Mouse (Mus musculus): Measurements from ENCODE around the gene Rcc1.
"Not testable (repeated sequence)": the region's sequence is repeated elsewhere in the genome, so short reads cannot be mapped to it uniquely, and the experiment has no call there.

Gene Rcc1

DNA sequence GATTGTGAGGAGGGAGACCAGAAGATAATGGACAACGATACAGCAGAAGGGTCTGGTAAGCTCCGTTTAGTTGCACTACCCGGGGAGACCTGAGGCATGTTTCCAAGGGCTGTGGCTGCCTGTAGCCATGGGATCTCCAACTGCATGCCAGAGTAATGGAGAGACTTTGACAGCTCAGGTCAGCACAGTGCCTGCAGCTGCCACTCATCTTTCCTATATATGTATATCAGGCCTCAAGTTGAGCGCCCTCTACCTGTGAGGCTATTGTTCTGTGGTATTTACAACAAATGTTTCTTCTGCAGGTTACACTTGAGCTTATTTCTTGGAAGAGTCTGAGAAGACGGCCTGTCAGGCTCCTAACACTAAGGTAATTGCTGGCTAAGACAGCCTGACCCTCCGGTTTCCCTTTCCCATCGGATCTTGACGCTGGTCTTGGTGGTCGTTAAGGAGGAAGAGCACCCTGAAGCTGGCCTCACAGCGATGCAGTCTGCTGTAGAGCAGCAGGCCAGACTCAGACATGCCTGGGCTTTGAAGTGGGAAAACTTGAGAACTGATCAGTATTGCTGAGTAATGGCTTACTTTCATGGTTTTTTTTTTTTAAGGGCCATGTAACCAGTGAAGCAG lies 43.4 kb downstream of the Rcc1 start:
- DNase-seq: peak; percentile 75

DNA sequence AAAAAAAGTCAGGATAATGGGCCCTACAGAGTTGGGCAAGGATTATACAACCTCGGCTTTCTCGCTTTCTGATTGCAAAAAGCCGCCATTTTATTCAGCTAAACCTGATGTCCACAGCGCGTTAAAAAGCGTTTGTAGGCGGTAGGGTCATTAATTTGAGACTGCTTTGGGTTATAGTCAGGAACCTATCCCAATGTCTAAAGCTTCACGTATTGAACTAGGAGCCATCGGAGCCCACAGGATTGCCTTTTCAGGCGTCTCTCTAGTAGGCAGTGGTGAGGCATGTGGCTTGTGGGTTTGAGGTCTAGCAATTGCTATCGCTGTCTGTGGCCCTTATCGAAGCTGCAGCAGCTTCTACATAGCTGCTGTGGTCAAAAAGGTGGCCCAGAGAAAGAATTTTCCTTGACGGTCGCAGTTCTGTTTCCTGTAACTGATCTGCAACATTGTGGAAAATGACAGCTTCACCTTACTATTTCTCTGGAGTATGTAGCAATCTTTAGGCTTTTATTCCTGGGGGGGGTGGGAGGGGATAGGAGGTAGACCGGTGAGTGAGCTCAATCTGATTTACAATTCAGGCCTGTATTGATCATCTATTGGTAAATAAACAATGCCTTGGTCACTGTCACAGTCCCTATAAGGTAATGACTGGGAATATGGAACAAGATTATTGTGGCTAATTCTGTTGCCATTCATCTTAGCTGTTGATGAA lies 44.1 kb downstream of the Rcc1 start:
- peak; percentile 19 for DNase-seq

DNA sequence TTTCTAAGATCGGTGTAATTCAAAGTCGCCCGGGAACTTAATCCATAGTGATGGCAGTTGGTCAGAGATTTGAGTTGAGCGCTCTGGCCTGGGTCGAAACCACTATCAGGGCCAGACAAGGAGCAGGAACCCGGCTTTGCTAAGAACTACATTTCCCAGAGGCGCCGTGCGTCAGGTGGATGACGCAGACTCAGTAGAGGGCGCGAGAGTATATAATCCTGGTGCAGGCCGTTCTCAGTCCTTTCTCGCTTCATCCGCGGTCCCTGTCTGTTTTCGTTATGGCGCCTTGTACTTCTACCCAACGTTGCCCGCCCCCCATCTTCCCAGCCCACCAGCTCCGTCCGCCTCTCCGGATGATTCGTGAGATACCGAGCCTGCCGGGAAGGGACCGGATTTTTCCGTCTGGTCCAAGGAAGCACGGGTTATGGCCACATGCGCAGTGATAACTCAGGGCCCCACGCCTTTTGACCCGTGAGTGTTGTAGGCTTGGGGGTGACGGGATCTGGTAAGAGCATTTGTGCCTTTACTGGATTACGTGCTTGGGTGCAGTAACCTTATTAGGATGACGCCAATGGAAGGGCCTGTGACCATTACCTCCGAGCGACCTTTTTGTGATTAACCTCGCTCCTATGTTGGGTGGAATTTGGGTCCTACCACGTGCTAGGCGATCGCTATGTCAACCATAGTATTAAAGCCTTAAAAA lies 44.8 kb downstream of the Rcc1 start:
- peak; percentile 90 for DNase-seq

DNA sequence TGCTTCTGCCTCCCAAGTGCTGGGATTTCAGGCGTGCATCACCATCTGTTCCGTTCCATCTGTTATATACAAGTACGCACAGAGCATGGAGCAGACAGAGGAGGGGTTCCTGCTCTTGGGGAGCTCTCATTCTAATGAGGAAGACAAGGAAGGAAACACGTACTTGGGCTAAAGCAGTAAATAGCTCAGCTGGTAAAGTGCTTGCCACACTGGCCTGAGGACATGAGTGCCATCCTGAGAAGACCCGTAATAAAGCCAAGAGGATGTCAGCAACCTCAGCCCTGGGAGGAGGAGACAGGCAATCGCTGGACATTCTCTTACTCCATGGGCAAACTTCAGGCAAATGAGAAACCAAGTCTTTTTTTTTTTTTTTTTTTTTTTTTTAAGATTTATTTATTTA lies 47.4 kb downstream of the Rcc1 start:
- DNase-seq: no peak

DNA sequence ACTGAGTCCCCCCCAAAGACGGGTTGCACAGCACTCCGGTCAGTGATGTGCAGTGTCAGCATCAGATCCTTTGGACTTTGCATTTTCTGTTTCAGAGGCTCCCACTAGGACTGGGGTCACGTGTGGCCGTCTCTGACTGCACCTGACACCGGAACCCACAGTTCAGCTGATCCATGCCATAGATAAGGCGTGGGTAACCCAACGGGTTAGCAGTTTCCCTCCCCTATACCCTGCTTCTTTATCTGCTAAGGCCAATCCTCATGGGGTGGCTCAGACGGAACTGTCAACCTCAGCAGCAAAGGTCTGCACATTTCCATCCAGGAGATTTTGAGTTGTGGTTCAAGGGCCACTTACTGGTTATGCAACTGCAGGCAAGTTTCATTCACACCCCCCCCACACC lies 48.1 kb downstream of the Rcc1 start:
- DNase-seq: no peak

DNA sequence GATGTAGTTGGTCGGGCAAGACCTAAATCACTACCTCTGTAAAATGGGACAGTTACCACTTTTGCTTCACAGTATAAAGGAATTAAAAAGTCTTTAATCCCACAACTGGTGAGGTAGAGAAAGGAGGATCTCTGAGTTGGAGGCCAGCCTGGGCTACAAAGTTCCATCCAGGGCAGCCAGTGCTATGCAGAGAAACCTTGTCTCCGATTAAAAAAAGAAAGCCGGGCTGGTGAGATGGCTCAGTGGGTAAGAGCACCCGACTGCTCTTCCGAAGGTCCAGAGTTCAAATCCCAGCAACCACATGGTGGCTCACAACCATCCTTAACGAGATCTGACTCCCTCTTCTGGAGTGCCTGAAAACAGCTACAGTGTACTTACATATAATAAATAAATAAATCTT lies 49.9 kb downstream of the Rcc1 start:
- not testable (repeated sequence) for DNase-seq

DNA sequence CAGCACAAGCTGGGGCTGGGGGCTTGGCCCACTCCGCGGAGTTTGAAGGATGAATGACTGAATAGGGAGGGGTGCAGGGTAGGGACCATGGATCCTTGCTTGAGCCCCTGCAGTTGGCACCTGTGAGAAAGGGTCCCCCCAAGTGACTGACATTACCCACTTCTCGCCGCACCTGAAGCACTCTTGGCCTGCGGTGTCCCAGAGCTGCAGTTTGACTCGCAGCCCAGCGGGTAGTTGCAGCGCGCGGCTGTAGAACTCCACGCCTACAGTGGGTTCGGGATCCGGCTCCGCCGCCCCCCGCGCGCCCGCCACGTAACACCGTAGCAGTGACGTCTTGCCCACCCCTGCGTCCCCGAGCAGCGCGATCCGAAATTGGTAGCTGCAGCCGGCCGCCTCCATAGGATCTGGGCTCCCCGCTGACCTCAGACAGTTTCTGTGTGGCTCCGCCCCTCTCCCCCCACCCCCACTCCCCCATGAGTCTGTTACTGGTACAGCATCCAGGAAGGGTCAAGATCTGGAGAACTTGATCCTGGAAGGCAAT lies 50.4 kb downstream of the Rcc1 start, which contains the start of gene Rab42:
Gene Rab42, minus strand, starts transcription at position 447 of the 541 bp plus-strand sequence.
- DNase-seq: peak; percentile 56

DNA sequence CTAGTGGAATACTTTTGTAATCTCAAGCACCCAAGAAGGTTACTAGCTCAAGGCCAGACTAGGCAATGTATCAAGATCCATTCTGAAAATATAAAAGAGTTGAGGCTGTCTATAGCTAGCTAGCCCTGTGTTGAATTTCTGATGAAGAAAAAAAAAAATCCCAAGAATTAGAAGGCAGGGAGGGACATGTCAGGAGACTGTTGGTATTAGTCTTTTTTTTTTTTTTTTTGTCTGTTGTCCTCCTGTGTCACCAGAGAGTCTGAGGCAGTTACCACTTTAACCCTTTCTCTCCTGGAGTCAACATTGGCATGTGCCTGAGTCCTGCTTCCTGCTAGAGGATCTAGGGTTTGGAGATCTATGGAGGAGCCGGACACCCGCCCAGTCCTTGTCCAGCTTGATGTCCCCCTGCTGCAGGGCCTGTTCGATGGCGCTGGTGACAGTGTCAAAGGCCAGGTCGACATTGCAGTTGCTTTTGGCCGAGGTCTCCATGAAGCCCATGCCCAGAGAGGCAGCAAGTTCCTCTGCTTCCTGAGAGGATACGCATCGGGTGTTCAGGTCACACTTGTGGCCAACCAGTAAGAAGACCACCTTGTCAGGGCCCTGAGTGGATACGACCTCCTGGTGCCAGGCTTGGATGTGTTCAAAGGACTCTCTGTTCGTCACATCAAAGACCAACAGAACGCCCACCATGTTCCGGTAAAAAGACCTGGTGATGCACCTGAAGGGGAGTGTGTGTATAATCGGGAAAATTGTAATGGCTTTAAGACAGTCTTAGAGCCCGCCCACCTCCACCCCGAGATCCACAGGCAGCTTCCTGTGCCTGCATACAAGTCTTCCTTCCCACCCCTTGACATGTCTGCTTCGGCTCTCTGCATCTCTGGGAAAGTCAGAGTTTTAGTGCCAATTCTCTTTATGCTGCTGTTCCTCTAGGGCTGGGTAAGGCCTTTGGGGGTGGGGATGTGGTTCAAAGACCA lies 51.2 kb downstream of the Rcc1 start:
- DNase-seq: no peak

DNA sequence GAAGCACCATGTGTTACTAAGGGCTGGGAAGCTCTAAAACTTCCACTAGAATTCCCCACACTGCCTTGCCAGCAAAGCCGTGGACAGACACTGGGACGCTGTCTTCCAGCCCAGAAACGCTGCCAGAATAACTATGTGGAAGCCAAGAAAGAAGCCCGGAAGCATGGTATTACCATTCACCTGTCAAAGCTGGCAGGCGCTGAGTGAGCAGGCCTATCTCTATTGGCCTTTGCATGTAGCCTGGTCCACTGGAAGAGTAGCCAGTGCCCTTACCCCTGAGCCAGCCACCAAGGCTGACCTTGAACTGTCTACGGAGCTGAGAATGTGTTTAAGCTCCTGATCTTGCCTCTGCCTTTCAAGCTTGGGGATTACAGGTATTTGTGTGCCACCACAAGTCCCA lies 51.9 kb downstream of the Rcc1 start:
- DNase-seq: no peak

DNA sequence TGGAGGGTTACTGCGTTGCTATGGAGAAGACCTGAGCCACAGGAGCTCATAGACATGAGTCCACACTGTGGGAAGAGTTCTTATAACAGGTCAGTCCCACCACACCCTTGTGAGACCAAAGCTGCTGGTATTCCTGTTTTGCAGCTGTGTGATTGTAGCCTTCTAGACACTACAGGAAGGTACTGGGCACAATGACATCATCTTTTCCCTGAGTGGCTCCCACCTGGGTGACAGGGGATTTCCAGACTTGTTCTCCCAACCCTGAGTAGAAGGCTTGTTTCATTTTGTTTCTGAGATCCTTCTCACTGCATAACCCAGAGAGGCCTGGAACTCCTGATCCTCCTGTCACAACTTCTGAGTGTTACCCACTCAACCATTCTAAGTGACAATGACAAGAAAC lies 53.6 kb downstream of the Rcc1 start:
- DNase-seq: no peak

DNA sequence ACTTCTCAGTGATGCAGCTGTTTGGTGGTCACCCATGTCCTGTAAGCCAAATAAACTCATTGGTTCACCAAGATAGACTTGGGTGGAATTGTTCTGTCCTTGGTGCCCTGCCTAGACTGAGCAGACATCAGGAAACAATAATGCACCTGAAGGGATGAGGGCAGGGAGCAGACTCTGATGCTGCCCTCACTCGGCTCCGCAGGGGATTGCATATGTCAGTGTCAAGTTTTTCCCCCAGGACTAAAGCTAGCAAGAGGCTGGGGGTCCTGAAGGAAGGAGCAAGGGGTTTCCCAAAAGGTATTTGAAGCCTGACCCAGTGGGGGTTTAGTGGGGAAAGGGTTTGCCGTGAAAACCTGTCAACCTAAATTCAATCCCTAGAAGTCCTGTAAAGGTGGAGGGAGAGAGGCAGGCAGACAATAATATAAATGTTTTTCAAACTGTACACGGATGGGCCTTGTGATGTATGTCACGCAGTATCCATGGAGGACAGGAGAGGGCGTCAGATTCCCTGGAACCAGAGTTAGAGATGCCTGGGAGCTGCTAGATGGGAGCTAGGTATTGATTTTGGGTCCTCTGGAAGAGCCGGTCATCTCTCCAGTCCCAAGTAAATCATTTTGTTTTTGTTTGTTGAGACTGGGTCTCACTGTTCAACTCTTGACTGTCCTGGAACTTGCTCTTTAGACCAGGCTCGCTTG lies 57.6 kb downstream of the Rcc1 start:
- no peak for DNase-seq

DNA sequence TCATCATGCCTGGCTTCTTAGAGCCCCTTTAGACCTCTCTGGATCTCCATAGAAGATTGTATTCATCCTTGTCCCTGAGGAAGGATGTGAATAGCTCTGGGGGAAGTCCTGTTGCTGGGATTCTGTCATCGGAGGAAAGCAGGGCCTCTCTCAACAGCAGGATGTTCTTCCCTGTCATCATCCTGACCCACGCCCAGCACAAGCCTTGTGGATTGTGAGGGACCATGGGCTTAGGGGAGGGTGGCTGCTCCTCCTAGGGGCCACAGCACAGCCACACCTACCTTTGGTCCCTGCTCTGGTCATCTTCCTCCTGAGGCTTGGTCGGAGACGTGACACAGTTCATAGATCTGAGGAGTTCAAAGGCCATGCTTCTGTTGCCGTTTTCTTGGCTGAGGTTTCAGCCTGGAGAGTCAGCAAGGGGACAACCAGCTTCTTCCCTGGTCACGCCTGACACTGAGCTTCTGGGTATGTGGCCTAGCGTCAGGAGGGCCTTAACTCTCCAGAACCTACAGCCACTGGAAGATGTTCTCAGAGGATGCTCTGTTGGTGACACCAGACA lies 59.6 kb downstream of the Rcc1 start:
- no peak for DNase-seq

DNA sequence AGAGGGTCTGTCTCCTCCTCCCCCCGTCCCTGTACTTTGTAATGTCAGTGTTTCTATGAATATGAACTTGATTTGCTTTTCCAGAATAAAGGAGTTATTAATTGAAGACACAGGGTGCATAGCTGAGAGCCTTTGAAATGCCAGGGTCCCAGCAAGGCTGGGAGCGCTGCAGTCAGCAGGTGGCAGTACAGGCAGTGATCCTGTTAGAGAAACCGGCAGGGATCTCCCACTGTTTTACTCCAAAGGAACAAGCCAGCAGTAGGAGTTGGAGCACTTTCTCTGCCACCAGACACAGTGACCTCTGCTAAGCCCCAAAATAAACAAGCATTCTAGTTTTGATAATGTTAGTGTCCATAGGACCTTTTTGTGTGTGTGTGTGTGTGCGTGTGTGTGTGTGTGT lies 60.4 kb downstream of the Rcc1 start:
- DNase-seq: no peak

DNA sequence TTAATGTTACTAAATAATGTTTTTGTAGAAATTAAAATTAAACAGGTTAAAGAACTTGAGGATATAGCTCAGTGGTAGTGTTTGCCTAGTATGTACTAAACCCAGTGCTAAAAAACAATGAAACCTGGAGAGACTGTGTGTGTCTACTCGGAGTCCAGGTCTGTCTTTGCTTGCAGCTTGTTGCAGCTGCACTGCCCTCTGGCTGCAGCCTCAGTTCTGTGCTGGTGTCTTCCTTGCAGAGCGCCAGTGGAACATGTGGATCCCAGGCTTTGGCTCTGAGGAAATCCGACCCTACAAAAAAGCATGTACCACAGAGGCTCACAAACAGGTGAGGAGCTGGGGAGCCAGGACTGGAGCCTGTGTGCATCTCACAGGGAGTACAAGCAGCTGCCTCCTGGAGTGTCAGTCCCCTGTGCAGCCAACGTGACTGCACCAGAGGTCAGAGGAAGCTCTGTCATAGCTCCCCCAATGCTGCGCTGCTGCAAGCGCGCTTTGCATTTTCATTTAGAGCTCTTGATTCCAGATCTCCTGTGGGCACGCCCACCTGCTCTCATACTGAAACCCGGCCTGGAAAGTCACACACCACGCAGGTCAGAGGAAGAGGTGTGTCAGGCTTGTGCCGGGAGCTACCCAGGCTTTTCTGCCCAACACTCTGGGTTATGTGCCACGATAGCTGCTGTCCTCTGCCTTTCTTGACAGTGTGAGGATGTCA lies 61.6 kb downstream of the Rcc1 start:
- DNase-seq: no peak

DNA sequence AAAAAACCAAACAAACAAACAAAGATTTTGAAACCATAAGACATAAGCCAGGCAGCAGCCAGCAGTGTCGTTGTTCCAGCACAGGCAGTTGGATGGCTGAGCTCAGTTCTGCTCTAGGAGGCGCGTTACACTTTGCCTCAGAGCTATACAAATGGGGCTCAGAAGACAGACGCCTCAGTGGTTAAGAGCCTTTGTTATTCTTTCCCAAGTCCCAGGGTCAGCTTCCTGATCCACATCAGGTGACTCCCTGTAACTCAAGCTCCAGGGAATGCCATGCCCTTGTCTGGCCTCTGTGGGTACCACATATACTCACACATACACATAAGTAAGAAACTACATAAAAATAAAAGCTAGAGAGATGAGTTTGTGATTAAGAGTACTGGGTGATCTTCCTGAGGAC lies 62.3 kb downstream of the Rcc1 start:
- DNase-seq: no peak

DNA sequence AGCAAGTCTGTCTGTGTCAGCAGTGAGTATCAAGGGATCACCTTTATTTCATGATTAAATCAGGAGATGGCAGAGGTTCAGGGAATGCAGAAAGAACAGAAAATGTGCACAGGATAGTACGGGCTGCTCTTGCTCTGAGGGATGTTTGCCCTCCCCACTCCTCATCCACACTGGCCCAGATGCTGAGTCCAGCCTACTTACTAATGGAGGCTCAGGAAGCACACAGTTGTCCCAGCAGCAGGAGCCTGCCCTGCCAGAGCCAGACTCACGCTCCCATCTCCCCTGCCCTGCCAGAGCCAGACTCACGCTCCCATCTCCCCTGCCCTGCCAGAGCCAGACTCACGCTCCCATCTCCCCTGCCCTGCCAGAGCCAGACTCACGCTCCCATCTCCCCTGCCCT lies 64.6 kb downstream of the Rcc1 start:
- DNase-seq: not testable (repeated sequence)
